Mouse (Mus musculus) heart, adult 8-10 months (tissue): ENCODE measurements around the gene Ece1. TPM values are rescaled to one million over a fixed set of nuclear protein-coding genes. Genes with fewer than 3 reads are reported as not detected.

Source experiments
- DNase-seq: peaks from one replicate; pipeline ENCODE4 v3.0.0; 2022; ENCODE audit warnings: low spot score
- total RNA-seq, 4 experiments: library from RNA; stranded (reverse); gene quantifications; 2 replicates each; pipeline ENCODE4 v1.2.4; 2022

Ece1 gene
- total RNA-seq, 4 experiments from 2014 or later, result 101 to 124 (median 116) TPM

- DNase-seq, result peak; percentile 83
These were observed 51.5 kb downstream of the Ece1 start for GRCm38 (mm10) chr4:137913321-137914057.

DNA sequence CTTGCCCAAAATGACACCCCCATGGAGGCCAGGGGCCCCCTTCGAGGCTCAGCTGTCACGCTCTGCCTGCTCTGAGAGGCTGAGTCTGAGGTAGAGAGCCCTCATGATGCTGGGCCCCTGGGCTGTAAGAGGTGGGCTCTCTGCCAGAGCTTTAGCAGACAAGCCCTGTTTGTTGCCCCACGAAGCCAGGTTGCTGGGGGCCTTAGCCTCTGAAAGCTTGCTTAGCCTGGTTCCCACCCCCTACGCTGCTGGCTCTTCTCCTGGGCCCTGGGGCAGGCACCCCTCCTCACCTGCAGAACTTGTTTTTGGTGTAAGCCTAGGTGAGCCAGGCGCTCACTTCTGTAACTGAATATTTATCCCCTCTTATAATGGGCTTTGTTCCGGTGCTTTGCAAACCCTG lies 55.6 kb downstream of the Ece1 start:
- no peak for DNase-seq

- no peak for DNase-seq
These were observed 56.5 kb downstream of the Ece1 start for GRCm38 (mm10) chr4:137918559-137918958.

DNA sequence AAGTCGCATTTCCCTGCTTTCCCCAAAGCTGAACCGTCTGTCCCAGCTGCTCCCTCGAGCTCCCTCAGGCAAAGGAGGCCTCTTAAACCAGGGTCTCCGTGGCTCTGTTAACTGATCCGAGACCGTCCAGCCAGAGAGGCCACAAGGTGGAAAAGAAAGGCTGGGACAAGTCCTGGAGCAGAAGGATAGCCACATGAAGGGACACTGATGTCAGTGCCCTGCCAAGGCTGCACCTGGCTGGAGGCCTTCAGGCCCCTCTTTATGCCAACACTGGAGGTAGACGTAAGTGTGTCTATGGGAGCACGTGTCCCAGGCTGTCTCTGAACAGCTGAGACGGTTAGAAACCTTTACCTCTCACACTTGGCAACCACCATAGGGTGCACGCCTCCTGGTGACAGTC lies 57.1 kb downstream of the Ece1 start:
- no peak for DNase-seq

- DNase-seq, result peak; percentile 80
These were observed 58.0 kb downstream of the Ece1 start for GRCm38 (mm10) chr4:137920005-137920404.

- peak; percentile 54 for DNase-seq
These were observed 58.5 kb downstream of the Ece1 start for GRCm38 (mm10) chr4:137920500-137920961.

DNA sequence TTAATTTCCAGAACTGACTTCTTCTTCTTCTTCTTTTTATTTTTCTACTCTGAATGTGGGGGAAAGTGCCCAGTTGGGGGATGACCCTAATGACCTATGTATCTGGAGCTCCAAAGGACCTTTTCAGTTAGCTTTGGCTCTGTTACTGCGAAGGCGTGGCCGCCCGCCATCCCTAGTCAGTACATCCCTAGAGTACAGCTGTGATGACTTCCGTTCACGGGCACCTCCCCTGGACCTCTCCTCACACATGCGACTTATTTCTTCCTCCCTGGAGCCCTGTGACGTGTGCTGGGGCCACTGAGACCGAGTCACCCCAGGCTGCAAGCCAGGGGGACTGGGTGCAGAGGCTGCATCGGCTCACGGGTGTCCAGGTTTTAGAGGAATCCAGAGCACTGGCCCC lies 59.5 kb downstream of the Ece1 start:
- DNase-seq, result no peak

- DNase-seq, result no peak
These were observed 61.0 kb downstream of the Ece1 start for GRCm38 (mm10) chr4:137923052-137923451.

DNA sequence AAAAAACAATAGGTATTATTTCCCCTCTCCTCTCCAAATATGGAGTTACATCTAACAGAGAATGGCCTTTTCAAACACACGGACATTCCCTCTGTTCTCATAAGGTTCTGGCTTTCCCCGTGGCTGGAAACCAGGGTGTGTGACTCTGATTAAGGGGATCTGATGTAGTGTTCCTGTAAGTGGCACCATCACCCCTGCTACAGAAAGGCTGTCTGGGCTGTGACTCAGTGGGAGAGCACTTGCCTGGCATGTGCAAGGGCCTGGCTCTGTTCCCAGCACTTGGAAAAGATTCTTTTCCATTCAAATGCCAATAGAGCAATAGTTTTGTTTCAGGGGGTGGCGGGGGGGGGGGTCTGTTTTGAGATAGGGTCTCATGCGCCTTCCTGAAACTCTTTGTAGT lies 63.1 kb downstream of the Ece1 start:
- no peak for DNase-seq

GRCm38 (mm10) chr4:137926161-137926560 lies 64.1 kb downstream of the Ece1 start:
- DNase-seq, result no peak

DNA sequence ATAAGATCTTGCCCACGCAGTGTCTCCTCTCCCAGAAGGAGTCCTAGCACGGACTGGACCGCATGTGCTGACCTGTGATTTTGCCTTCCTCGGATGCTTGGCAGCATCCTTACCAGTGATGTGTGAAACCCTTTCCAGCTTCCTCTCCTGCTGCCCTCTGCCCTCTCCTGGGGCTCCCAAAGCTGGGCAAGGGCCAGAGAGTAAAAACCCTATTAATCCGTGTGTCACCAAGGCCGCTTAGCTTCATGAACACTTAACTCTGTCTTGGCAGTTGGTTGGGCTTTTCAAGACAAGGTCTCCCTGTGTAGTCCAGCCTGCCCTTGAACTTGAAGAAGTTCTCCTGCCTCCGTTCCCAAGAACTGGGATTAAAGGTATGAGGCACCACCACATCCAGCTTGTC lies 65.1 kb downstream of the Ece1 start:
- DNase-seq, result no peak

DNA sequence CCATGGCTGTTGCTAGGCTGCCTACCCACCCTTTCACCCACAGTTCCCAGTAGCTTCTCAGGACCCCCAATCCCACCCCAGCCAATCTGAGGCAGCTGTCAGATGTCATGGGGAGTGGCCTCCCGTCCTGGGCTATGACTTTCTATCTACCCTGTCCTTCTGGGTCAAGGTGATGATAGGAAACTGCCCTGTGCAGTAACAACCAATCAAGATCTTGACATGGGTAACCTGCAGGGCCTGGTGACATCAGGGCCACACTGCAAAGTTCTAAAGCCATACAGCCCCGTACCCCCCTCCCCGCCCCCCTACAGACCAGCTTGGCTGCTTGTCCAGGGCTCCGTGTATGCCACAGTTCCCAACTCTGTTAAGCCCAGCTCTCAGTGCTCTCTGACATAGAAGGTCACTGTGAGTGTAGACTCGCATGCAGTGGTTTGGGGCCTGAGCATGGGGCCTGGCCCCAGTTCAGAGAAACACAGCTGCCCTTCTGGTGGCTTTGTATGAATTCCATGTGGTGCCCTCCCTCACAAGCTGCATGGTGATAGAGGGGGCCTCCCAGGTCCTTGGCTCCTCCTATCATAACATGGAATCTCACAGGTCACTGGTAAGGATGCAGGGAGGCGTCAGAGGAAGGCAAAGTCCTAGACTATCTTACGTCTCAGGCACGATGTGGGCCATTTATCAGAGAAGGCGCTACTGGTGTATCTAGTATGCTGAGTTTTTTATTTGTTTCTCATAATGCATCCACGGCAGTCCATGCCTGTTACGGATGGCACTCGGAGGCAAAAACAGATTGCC lies 65.9 kb downstream of the Ece1 start:
- DNase-seq, result no peak

DNA sequence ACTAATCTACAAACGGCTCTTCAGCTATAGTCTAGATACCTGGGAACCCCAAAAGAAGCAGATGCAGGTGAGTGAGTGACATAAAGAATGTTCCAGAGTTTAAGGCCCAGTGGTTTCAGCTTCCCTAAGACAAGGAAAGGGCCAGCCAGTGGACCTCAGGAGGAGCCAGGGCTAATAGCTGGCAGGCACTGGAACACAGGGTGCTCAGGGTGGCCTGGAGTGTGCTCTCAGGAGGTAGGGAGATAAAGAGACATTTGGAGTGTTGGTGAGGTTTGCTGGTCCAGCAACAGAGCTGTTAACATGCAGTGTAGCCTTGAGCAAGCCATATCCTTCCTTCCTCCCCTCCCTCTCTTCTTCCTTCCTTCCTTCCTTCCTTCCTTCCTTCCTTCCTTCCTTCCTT lies 66.8 kb downstream of the Ece1 start:
- no peak for DNase-seq

- DNase-seq, result no peak
These were observed 67.4 kb downstream of the Ece1 start for GRCm38 (mm10) chr4:137929341-137930016.

GRCm38 (mm10) chr4:137930500-137931008 lies 68.5 kb downstream of the Ece1 start:
- DNase-seq, result no peak

- DNase-seq, result peak; percentile 83
These were observed 69.1 kb downstream of the Ece1 start for GRCm38 (mm10) chr4:137931009-137931757.

DNA sequence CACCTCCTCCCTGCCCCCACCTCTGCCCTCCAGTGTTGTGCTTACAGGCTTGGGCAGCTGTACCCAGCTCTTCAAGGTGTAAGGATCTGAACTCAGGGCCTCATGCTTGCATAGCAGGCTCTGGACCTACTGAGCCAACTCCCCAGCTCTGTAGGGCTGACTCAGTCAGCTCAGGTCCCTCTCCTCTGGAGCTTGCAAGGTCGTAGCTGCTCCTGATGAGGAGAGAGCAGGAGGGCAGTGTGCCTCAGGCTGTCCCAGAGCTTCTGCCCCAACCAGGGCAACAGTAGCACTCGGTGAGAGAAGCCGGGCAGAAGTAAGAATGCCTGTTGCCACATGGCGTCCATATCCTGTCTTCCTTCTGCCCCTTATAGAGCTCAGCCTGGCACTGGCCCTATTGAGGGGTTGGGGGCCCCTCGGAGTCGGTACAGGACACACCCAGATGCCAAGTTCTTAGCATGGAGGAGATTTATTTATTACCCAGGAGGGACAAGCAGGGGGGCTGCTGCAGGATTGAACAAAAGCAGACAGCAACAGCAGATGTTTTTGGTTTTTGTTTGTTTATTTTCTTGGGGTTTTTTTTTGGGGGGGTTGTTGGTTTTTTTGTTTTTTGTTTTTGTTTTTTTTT lies 70.6 kb downstream of the Ece1 start:
- no peak for DNase-seq

- DNase-seq, result no peak
These were observed 71.3 kb downstream of the Ece1 start for GRCm38 (mm10) chr4:137933328-137933727.

GRCm38 (mm10) chr4:137936134-137936533 lies 74.1 kb downstream of the Ece1 start:
- DNase-seq, result no peak

GRCm38 (mm10) chr4:137940061-137940460 lies 78.0 kb downstream of the Ece1 start:
- DNase-seq, result no peak
